Mouse (Mus musculus) adrenal gland, adult 2 months (tissue): ENCODE data around the gene Rcvrn. TPM values are rescaled to one million over a fixed set of nuclear protein-coding genes. Genes with fewer than 3 reads are reported as not detected.

ENCODE experiments used
- DNase-seq: peaks from one replicate; pipeline ENCODE4 v3.0.0; 2021
- polyA plus RNA-seq: library from polyadenylated mRNA; depleted of rRNA; stranded (reverse); fragments of >200 nt; gene quantifications from 2 replicates; pipeline ENCODE4 v1.2.3, GENCODE M21; 2012
- total RNA-seq, 2 experiments: library from RNA; stranded (reverse); gene quantifications; 2 replicates each; pipeline ENCODE4 v1.2.3; 2021

Rcvrn gene
- total and polyA plus RNA-seq, 3 experiments: 0.29 TPM; not detected in 2

DNA sequence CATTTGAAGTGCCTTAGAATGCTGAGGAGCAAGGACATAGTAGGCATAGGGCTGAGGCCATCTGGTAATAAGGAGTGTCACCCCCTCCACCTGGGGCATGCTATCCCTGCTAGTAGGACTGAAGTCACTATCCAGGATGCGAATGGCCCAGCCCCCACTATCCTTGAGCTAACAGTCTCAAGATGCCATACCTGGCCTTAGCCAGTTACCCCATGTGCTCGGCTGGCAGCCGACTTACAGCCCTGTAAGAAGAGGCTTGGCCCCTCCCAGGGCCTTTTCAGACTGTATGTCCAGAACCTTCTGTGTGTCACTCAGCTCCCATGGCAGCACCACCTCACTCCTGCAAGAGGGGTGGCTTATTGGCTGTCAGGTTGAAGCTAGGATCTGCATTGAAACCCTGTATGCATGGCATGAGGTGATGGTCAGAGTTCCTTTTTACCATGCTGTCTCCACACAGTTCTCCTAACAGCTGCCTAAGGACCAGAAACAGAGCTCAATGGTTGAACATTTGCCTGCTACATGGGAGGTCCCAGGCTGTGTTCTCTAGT lies 26.6 kb upstream of the Rcvrn start:
- no peak for DNase-seq

- DNase-seq: no peak
Measured at GRCm38 (mm10) chr11:67670031-67670430, 25.1 kb upstream of the Rcvrn start.

- no peak for DNase-seq
Measured at GRCm38 (mm10) chr11:67672140-67672539, 23.0 kb upstream of the Rcvrn start.

GRCm38 (mm10) chr11:67675562-67676540 lies 19.3 kb upstream of the Rcvrn start:
- DNase-seq: peak; percentile 50

- no peak for DNase-seq
Measured at GRCm38 (mm10) chr11:67679300-67679699, 15.8 kb upstream of the Rcvrn start.

GRCm38 (mm10) chr11:67679930-67680329 lies 15.2 kb upstream of the Rcvrn start:
- no peak for DNase-seq

DNA sequence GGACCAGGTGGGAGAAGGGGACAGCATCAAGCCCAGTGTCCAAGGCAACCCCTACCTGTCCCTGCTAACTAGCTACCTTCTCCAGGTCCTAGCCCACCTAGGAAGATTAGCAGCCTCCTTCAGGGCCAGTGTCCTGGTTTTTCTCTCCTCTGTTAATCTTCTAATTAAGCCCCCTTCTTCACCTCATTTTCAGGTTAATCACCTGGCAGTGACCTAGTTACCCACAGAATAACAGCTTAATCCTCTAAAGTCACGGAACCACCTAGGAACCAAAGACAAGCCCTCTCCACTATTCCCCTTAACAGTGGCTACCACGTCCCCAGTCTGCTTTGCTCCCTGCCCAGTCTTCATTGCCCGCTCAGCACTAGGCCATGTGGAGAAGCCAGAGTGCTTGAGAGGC lies 13.3 kb upstream of the Rcvrn start:
- no peak for DNase-seq

DNA sequence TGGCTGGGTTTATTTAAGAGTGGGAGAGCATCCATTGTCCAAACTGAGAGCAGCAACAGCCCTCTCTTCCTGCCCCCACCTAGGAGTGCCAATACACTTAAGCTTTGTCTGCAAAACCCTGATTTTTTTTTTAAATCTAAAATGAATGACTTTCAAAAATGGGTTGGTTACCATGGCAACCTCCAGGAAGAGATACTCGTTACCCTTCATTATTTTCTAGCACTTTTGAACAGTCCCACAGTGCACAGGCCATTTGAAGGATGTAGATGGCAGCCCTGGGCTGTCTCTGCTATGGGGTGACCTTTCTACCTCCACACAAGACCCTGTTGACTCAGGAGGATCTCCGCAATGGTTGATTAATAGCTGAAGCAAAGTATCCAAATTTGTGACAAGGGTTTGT lies 9.0 kb upstream of the Rcvrn start:
- DNase-seq: no peak

DNA sequence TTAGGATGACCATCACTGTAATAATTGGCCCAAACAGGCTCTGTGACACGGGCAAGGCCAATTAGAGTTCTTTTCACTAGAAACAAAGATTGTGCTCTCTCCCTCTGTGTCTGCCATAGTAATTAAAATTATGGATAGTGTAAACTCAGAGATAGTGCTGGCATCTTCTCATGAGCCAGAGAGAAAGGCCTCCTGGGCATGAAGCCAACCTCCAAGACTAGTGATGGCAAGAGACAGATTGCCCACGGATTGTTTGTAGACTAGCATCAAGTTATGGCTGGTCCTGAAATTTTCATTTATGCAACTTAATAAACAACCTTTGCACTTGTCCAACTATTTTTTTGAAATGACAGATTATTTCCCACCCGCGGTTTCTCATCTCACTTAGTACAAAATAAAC lies 17.9 kb downstream of the Rcvrn start:
- DNase-seq: no peak

DNA sequence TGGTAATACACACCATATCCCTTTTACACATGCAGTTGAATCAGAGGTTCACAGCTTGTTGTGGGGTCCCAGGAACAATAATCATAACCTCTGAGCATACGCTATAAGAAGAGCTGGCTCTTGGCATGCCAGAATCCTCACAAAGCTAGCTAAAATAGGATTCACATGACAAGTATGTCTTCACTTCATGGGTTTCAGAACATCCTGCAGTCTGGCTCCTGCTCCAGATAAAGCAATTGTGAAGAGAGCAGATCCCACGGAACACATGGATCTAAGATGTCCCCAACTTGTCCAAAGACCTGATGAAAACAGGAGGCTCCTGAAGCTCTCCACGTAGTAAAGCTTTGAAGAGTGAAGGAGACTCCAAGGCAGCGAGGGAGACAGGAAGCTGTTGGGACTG lies 20.3 kb downstream of the Rcvrn start:
- DNase-seq: no peak

DNA sequence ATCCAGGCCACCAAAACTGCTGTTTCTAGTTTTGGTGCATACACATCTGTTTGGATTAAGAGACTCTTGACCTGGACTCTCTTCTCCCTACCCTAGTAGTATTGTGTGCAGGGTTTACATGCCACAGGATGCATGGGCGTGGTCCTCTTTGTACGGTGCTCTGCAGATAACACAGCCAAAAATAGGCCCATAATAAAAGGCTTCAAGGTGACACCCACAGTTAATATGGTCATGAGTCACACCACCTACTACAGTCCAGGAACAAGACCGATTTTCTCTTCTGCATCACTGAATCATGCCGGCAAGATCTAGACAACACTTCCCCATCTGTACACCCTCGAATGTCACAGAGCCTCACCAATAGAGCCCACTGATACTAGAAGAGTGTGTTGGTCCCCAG lies 26.4 kb downstream of the Rcvrn start:
- peak; percentile 15 for DNase-seq

GRCm38 (mm10) chr11:67722399-67723156 lies 27.5 kb downstream of the Rcvrn start:
- no peak for DNase-seq

DNA sequence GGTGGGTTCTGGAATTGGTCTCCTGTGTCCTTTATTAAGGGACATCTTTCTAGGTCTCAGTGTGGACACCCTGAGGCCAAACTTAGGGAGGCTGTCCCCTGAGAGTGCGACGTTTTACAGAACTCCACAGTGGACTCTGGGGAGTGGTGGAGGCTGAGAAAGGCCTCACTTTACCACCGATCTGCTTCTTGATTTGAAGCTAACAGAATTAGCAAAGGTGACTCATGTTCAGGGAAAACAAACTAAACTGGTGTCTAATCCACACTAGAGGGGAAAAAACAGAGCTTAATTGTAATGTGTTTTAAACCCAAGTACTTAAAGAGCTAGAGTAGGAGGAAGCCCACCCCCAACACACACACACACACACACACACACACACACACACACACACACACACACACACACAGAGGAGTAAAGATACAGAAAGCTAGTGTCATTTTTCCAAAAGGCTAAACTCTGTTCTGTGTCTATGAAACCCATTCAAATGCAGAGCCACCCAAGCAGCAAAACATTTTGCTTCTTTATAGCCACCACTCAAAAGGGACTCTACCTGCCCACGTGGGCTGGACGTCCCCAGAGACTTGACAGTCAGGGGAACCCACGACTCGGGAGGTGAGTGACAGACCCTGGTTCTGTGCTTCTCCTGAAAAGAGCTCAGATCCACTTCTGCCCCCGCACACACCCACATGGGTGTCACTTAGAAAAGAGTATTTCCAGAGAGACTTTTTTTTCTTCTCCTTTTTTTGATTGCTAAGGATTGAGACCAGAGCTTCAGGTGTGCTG lies 28.3 kb downstream of the Rcvrn start:
- DNase-seq: no peak

- DNase-seq: no peak
Measured at GRCm38 (mm10) chr11:67727095-67727494, 32.0 kb downstream of the Rcvrn start.

GRCm38 (mm10) chr11:67728726-67729125 lies 33.6 kb downstream of the Rcvrn start:
- DNase-seq: no peak

GRCm38 (mm10) chr11:67731056-67731455 lies 35.9 kb downstream of the Rcvrn start:
- no peak for DNase-seq

DNA sequence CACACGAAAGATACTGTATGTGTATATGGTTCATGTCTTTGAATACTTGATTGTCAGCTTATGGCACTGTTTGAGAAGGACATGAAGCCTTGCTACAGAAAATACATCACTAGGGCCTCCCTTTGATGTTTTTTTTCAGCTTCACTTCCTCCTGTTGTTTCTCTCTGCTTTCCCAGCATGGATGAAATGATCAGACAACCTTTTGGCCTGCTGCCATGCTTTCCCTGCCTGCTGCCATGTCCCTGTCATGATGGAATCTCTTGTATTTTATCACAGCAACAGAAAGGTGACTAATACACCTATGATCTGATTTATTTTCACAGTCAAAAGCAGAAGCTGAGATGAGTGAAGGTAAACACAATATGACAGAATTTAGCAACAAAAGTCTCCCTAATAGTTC lies 38.6 kb downstream of the Rcvrn start:
- DNase-seq: no peak

DNA sequence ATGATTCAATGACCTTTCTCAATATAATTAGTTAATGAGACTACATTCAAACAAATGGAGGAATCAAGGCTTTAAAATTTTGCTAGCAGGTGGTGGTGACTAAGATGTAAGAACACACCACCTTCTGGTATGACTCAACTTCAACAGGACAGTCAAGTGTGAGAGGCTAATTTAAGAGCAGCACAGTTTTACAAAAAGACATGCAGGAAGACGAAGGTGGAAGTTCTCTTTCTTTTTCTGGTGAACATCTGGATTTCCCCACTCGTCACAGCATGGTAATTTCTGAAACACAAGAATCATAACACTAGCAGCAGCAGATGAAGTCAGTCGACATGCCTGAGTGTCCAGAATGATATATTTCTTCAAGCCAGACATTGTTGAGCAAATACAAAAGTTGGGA lies 39.5 kb downstream of the Rcvrn start:
- DNase-seq: no peak

DNA sequence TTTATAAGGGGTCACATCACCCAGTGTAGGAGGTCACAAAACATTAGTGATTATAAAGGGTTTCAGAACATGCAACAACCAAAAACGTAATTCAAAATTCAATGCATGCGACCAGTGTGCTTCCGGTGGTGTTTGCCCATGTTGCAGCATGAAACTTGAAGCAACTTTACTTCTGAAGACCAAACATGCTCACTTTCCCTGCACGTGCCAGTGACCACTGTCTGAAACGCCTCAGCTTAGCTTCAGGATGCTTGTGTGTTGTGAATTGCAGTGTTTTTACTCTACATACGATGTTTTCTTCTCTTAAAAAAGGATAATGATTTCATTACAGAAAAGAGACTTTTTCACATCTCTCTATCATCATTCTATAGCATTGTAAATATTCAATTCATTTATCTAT lies 43.2 kb downstream of the Rcvrn start:
- DNase-seq: no peak

GRCm38 (mm10) chr11:67738846-67739490 lies 43.8 kb downstream of the Rcvrn start:
- DNase-seq: no peak

DNA sequence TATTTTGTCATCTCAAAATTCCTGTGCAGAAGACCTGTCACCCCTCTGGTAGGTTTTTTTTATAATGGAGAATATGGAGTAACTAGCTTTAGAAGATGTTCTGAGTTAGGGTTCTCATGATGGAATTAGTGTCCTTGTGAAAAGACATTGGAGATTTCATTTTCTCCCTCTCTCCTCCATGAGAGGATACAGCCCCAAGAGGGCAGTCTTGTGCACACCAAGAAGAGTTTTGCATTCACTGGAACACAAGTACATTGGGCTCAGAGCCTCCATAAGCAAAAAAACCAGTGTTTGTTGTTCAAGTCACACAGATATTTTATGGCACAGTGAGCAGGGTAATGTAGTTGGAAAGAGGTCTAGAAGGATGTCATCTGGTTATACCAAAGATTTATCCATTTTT lies 46.4 kb downstream of the Rcvrn start:
- DNase-seq: no peak
